Mouse (Mus musculus) B cell, adult 62 days (primary cell): ENCODE measurements around the gene 3110070M22Rik. TPM values are rescaled to one million over a fixed set of nuclear protein-coding genes. Genes with fewer than 3 reads are reported as not detected.

Experiments used
- total RNA-seq: library from RNA; stranded (reverse); gene quantifications from 4 replicates; pipeline ENCODE4 v1.2.4, GENCODE M21; 2023

The 3110070M22Rik gene
- 0.70 to 2.1 TPM (median 1.2 TPM) in 4 replicates for total RNA-seq

DNA sequence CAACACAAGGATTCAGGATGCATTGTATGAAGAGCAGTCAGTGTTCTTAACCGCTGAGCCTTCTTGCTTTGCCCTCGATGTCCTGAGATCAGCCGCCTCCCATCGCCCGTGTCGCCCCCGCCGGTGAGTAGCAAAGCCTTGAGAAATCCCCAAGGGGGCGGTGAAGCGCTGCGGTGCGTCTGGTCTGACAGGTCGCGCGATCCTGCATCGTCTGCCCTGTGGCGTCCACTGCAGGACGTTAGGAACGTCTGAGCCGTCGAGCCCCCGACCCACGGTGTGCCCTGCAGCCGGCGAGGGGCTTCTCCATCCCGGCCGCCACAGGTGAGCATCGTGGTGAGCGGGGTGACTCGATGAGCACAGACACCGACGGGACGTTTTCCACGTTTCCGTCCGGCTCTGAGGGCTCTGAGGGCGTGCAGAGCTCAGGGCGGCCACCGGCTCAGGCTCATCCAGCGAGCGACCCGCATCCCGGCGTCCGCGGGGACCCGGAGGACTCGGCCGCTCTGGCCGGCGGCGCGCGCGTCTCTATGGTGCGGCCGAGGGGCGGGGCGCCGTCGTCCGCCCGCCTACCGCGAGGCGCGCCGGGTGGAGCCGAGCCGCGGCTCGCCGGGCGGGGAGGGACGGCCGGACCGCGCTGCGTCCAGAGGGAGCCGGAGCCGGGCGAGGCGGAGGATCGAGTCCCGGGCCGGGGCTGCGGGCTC is at the start of gene 3110070M22Rik, which contains the start of gene Tmem267:
3110070M22Rik (minus strand) TSS at position 504 of the 701 bp plus-strand sequence.
Tmem267 (plus strand) TSS at position 160 of the 701 bp plus-strand sequence.

DNA sequence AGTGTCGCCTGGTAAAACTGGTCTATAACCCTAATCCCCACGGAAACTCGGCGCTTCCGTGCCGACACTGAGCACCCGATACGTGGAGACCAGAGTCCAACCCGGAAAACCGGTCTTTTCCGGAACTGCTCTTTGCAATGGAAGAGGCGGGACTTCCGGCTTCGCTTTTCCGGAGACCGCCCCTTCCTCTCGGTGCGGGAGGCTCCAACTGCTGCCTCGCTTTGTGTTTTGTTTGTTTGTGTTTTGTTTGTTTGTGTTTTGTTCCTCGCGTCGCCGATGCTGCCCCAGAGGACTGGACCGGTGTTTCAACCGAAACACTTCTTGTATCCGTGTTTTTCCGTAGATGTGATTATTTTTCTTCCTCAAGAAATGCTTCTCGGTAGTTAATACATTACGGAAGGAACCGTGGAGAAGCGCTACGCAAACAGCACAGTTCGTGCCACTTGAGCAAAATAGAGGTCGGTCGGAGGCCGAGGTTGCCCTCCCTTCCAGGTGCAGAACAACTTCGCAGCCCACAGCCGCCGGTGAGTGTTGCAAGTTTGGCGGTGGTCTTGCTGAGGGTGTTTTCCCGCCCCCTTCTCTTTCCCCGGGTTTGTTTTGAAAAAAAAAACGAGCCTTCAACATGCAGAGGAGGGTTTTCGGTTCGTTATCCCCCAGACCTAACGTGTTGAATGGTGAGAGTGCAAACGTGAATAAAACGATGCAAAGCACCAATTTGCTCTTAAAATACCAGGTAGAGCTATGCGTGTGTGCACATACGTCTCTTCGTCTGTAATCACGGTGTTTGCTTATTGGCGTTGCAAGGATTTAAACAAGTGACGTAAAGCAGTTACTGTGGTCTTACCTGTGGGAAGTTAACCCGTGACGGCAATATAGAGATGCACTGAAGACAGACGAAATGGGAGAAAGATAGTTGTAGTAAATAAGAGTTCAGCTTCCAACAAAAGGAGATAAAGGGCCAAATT is 25.3 kb downstream of the 3110070M22Rik start, which contains the start of gene 4833420G17Rik:
4833420G17Rik (plus strand) TSS at position 173 of the 965 bp plus-strand sequence.

Other genes starting within 250 kb of the 3110070M22Rik start
- 47.4 to 74.9 TPM (median 64.1 TPM) in 4 replicates for gene Paip1, start 59.8 kb downstream of the 3110070M22Rik start, total RNA-seq
- 59.7 to 67.5 TPM (median 62.8 TPM) in 4 replicates for gene 4833420G17Rik, start 25.6 kb downstream of the 3110070M22Rik start, total RNA-seq
- gene Tmem267, start 344 bp downstream of the 3110070M22Rik start, total RNA-seq: 4.2 to 6.7 TPM (median 4.7 TPM) in 4 replicates
- gene Ccl28, start 135.4 kb upstream of the 3110070M22Rik start, total RNA-seq: not detected in 4 replicates
- 28.0 to 34.2 TPM (median 30.0 TPM) in 4 replicates for gene Hmgcs1, start 202.0 kb upstream of the 3110070M22Rik start, total RNA-seq